Mouse (Mus musculus): ENCODE measurements at regions not wholly inside any gene's neighbourhood (a gene's known extent, or its start where the extent isn't known, plus 50 kb on each side); places are given as distances from the start of the nearest gene placed in this dataset.
A peak's percentile ranks its signal among the peaks of the same experiment; 100 is the strongest.

DNA sequence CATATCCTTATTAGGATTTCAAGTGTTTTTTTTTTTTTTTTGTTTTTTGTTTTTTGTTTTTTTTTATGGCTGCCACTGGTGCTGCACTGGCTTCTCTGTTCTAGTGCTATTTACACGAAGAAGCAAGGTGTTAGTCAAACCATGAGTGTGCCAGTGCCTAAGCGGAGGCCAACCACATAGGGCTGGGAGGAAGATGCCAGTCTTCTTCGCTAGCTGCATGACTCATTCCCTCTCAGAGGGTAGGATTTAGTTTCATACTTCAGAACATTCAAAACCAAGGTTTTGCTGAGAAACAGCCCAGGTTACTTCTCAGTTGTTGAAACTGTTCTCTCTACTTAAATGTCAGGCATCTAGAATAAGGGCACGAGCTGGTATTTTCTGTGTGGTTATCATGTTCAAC, 72.6 kb downstream of the Icos start:
- no peak for DNase-seq (ENCODE audit: low spot score in 2 of 2)

DNA sequence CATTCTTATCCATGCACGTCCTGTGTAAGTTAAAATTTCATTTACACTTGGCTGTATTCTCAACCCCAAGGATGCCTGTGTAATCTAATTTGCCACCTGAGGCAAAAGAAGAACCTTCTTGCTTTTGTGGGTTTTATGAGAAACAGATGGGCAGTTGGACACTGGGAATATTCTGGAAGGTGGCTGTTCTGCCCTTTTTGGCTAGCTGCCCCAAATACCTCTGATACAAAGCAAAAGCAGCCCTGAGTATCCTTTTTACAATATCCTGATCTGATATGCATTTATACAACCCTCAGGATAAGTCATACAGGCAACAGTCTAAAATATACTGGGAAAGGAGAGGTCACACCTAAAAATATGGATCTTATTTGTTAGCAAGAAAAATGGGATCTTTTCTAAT, 75.9 kb downstream of the Icos start:
- no peak for DNase-seq (ENCODE audit: low spot score in 2 of 2)

DNA sequence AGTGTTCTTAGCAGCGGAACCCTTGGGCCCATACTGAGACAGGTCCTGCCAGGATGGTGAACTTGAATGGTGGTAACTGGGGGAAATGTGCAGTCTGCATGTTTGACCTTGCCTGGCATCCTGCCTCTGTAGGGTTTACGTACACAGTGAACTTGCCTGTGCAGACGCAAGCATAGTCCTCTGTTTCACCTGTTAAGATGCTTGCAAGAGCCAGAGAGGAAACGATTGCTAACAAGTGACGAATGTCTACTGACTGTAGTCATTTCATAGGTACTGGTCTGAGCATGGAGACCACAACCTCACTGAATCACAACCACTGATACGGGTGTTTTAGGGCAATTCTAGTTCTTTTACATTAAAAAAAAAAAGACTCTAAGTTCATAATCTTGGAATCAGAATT, 76.7 kb downstream of the Icos start:
- no peak for DNase-seq (ENCODE audit: low spot score in 2 of 2)

DNA sequence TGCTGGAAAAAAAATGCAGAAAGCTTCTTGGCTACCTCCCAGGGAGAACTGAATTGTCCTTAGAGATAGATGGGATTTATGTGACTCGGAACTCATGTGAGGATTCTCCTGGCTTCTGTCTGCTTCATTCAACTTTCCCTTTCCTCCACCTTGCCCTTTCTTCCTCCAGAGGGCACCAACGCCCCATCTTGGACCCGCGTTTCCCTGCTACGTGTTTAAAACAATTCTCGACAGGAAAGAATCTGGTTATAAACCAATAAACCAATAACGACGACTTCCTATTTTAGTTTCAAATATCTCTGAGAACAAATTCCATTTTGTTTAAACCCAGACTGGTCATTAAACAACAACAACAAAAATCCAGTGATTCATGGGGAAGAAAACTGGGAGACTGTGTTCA, 77.4 kb downstream of the Icos start:
- peak in 1 of 2 experiments; percentile 4 for DNase-seq (ENCODE audit: low spot score in 2 of 2)

DNA sequence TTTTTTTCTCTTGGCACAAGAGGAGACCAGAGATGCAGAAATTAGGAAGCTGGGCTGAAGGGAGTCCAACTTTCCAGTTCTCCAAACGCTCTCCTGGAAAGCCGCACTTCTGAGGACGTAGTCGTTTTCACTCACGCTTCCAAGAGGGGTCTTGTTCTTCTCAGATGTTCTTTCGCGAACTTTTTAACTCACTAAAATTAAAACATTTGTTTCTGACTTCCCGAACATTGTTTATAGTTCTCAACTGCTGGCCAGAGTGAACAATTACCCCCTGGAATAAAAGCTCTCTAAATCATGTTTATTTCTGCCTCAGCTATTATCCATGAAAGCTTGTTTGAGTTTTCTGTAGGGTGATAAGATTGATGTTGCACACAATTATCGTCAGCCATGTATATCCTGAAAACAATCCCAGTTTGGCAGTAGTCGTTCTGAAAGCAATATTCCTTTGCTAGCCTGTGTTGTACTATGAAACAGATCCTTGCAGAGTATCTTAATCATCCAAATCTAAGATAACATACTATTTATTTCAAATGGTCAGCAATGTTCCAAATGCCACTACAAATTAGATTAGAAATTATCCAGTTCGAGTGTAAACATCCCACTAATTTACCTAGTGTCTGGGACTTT, 82.3 kb downstream of the Icos start:
- DNase-seq (ENCODE audit: low spot score in 2 of 2), result no peak

DNA sequence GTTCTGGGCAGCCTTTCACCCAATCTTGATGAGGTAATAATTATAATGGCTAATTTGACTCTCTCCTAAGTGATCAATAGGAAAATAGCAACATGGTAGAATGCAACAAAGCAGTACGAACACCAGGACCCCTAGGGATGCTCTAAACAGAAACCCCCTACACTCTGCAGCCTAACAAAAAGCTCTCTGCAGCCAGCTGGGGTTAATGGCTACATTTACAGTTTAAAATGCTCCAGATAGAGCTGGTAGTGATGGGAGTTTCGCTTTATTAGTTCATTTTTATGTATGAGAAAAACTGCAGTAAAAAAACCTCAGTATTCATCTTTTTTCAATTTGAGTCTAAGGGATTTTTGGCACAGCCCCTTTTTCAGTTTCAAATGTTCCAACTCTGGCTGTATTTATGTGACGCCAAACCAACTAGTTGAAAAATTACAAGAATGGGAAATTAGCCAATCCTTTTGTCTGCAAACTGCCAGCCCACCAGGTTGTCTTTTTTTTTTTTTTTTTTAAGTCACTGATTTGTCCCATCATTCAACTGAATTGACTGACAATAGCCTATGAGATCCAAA, 84.2 kb downstream of the Icos start:
- DNase-seq (ENCODE audit: low spot score in 2 of 2), result no peak

DNA sequence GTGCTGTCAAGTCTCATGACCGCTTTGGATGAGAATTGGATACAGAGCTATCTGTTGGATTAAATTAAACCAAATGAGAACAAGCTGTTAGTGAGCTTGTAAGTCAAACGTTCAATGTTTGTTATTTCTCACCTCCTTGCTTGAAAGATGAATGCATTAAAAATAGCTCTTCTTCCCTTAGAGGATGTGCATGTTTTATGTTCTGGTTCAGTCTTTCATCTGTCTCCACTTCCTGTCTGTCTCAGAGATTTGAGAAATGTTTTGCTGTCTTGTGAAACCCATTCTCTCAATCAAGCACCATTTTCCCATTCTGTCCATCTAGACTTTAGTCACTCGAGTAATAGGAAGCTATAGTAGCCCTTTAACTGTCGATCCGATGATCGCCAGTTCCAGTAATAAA, 90.4 kb downstream of the Icos start:
- DNase-seq (ENCODE audit: low spot score in 2 of 2), result no peak

DNA sequence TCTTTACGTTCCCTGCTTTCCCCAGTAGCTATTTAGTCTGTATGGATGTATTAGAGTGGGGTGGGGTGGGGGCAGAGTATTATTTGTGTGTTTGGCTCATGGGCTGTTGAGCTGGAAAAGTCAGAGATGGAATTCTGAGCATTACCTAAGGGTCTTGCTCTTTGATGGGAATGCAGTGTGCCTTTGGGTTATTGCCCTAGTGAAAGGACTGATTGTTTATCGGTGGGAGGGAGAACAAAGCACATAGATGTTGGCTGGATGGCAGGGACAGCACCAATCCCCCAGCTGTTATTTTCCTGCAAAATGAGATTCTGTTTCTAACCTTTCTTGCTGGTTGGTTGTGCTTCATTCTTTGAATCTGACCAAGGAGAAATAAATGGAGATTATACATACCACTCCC, 96.4 kb downstream of the Icos start:
- DNase-seq (ENCODE audit: low spot score in 2 of 2), result no peak

DNA sequence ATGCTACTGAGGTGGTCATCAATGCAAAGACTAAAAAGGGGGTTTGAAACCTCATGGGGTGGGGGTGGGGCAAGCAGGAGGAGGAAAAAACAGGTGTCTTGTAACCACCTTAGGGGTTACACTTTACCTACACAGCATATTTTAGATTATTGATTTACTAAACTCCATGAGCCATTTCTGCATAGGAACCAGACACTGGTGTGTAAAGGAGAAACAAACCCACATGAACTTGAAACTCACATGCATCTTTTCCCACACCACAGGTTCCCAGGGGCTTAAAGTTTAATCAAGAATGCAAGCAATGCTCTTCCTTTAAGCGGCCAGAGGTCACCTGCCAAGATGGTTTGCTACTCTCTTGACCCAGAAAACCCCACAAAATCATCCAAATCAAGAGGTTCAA, 97.6 kb downstream of the Icos start:
- DNase-seq (ENCODE audit: low spot score in 2 of 2), result no peak

DNA sequence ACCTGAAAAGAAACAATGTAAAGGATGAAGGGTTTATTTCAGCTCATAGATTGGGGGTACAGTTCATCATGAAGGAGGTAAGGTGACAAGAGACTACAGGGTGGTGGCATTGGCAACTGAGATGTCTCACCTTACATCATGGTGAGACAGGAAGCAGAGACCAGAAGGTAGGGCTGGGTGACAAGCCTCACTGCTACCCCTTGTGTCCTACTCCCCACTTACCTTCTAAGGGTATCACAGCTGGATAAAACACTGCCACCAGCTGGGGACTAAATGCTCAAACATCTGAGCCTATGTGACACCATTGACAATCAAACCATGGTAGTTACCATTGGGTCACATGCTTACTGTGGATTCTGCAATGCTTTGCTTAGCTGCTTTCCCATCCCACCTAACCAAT, 107.0 kb downstream of the Icos start:
- no peak for DNase-seq (ENCODE audit: low spot score in 2 of 2)

DNA sequence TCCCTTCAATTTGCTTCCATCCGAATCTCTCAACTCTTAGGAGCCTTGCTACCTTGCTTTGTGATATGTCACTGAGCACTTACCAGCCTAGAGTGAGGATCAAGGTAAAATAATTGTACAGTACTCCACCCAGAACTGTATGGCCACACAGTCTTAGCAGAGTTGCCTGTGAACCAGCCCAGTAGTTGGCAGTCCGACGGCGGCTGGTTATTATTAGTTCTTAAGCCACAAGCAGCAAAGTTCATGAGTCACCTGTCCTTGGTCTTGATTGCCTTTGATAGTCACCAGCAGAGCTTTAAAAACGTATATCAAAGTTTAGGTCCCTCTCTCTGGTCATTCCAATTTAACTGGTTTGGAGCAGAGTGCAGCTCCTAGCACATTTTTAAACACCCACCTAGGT, 109.1 kb downstream of the Icos start:
- DNase-seq (ENCODE audit: low spot score in 2 of 2), result no peak

DNA sequence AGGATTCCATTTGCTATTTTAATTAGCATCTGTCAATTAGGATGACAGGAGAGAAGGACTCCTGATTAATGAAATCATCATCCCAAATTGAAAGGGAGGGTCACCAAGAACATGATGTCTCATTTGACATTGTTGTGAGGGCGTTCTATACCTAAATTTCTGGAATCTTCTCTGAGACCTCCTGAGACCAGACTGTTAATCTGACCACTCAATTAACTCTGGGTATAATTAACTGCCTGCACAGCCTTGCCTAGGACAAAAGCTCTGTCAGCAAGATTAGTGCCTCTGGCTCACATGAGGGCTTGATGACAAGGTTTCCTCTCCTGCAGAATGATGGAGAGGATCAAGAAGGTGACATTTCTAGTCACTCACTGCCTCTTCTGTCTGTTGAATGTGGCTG, 113.1 kb downstream of the Icos start:
- no peak for DNase-seq (ENCODE audit: low spot score in 2 of 2)

DNA sequence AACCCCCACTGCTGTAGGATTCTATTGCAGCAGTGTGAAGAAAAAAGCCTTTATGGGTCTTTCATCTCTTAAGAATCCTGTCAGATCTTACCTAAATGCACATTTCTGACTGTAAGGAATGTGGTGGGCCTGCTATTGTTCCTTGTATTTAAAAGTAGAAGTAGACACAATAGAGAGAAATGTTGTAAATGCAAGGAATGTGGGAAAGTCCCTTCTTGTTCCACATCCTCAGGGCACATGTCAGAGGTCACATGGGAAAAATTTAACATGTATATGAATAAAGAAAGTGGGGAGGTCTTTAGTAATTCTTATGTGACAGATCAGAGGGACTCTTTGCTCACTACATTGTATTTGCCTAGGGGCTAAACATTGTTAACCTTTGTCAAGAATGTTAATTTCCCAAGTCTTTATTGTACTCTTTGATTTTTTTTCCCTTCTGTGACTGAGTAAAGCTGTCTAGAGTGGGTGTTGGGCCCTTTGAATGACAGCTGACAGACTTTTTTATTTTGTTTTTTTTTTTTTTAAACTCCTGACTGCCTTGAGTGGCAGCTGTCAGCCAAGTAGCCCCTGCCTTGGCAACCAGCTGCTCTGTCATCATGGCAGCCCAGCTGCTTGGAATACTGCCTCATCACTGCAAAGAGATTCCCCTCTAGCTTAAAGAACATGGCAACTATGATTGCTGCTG, 117.9 kb downstream of the Icos start:
- DNase-seq (ENCODE audit: low spot score in 2 of 2), result no peak

DNA sequence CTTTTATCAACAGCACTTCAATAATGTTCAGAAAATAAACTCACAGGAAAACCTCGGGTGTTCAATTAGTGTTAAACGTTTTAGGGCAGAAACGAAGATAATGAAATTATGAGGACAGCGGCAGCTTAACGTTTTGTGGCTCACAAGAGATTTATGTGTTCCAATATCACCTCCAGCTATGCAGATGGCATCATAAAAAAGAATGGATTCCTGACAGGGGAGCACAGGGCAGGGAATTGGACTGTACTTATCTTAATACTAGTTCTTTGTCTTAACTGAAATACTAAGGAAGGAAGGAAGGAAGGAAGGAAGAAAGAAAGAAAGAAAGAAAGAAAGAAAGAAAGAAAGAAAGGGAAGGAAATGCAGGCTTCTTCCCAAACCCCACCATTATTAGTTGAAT, 121.6 kb downstream of the Icos start:
- no peak for DNase-seq (ENCODE audit: low spot score in 2 of 2)

DNA sequence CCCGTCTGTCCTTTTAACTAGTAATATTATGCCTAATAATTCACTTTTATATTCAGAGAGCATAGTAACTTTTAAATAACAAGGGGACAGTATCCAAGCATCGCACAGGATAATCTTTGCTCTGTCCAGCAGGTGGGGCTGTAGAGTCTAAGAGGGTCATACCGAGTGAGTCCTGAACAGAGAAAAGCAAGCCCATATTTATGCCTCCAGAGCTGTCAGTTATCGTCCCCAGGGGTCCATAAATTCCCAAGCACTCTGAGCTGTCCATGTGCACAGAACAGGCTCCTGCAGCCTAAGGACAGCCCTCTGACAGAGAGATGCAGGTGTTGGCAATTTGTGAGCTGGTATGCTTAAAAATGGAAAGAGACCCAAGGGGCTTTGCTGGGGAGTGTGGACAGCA, 124.0 kb downstream of the Icos start:
- DNase-seq (ENCODE audit: low spot score in 2 of 2), result no peak

DNA sequence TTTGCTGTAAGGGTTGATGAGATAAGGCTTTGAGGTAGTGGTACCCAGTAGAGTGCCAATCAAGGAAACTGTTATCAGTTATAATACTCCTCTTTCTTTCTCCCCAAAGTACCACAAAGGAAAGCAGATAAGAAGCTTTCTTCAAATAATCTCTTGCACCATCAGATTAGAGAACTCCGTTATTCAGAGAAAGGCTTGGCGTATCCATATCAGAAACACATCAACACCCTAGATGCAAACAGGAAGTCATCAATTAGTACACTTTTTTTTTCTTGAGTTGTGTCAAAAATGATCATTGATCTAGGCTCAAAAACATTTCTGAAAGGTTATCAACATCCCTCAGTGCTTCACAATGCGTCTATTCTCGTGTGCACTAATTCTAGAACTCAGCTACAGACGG, 124.6 kb downstream of the Icos start:
- DNase-seq (ENCODE audit: low spot score in 2 of 2), result no peak

DNA sequence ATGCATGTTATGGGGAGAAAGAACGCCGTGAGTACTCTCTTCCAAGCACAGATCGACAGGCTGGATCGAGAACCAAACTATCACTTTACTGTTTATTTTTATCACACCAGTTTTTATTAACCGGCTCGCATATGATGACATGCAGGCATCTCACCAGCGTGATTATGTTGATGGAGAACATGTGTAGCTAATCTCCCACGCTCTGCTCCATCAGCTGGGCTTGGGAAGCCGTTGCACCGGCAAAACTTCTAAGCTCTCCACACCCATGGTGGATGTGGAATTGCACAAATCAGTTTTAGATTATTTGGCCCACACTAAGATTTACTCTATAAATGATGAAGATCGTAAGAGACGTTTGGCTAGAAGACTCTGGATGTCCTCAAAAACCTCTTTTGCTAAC, 125.9 kb downstream of the Icos start:
- no peak for DNase-seq (ENCODE audit: low spot score in 2 of 2)

DNA sequence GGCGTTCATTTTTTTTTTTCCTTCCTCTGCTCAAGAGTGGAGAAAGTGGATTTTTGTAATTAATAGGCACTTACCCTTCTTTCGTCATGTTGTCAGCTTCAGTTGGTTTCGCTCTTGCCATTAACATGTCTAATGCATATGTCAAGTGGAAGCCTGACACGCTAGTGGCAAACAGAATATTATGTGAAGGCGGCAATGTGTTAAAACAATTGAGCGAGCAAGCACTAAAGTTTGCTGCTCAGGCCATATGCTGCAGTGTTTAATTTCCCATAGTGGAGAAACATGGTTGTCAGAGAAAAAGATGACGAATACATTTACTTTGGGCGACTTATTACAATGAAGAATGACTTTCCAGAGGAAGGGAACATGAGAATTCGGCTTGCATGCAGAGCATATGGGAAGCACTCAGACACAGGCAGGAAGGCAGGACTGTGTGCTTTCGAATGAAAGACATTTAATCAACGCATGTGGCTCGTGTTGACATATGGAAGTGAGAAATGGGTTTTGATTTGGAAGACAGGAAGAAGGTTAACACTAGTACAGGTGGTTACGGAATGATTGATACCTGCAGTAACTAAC, 134.1 kb downstream of the Icos start:
- DNase-seq (ENCODE audit: low spot score in 2 of 2), result no peak

DNA sequence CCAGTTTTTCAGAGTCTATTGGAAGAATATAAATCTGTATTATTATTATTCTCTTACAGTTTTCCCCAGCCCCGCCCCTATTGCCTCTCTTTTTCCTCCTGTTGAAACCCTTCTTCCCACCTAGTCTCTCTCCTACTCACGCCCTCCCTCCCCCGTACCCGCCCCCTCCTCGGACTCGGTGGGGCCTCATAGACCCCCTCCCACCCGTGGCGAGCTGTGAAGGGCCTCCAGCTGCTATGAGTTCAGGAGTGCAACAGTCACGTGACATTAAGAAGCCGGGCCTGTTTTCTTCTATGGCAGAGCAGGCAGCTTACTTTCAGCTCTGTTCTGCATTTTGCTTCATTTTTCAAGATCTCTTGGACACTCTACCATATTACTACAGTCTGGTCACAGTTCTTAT, 139.8 kb downstream of the Icos start:
- no peak for DNase-seq (ENCODE audit: low spot score in 2 of 2)

DNA sequence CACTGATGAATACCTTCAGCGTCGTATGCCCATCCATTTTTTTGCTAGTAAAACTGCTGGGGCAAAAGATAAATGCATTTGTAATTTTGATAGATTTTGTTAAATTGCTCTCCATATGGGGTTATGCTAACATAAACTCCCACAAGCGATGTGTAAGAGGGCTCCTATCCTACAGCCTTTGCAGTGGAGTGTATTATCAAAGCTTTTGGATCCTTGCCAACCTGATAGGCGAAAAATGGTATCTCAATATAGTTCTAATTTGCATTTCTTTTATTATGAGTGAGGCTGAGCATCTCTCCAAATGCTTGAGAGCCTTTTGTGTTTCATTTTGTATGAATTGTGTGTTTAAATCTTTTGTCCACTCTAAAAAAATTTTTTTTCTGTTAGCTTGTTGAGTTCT, 140.3 kb downstream of the Icos start:
- DNase-seq (ENCODE audit: low spot score in 2 of 2), result no peak

DNA sequence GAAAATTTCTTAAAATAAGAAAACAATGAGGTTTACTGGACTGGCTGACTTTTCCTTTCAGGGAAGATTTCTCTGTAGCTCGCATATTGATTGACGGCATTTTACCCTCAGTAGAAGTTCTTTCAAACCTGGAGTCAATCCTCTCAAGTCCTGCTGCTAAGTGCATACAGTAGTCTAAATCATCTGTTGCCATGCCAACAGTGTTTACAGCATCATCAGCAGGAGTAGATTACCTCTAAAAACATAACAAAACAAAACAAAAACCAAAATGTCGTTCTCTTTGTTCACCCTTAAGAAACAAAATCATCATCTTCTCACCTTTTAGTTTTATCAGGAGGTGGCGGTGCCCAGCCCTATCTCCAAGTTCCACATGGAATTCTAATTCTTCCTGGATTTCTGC, 143.8 kb downstream of the Icos start:
- DNase-seq (ENCODE audit: low spot score in 2 of 2), result no peak

DNA sequence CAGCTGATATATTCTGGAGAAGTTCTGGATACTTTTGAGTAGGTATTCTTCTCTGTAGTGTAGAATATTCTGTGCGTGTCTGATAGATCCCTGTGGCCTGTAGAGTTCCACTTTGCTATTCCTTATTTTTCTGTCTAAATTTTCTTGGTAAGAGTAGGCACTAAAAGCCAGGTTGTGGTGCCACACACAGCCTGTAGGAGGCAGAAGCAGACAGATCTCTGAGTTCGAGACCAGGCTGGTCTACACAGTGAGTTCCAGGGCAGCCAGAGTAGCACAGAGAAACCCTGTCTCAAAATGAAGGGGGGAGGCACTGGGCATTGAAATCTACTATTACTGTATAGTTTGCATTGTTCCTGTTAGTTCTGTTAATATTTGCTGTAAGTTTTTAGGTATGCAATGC, 147.4 kb downstream of the Icos start:
- DNase-seq (ENCODE audit: low spot score in 2 of 2), result no peak

All from heart, adult 9 months (tissue).